Mouse (Mus musculus): ENCODE measurements around the gene Mob1a.

The Mob1a gene

GRCm38 (mm10) chr6:83325525-83326393 is at the start of gene Mob1a, which contains the start of gene Mthfd2:
Mob1a (plus strand) TSS chr6:83326016.
Mthfd2 (minus strand) TSS chr6:83325908.
- peak; percentile 96 for DNase-seq (ENCODE audit: low read depth, low spot score)

DNA sequence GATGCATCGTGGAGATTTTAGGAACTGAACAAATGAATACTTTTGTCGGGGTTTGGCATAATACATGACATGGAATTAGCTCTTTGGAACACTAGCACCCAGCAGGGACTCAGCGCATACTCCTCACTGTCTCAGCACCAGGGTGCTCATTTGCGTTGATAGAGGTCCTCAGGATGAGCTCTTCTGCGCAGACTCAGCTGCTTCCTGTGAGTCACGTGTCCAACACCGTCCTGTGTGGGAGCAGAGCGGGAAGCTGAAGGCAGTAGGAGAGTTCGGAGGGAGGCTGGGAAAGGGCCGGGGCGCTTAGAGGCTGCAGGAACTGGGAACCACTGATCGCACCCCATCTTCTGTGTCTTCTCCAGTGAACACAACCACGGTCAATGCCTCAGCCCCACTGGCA is 48.7 kb upstream of the Mob1a start:
- no peak for DNase-seq (ENCODE audit: low read depth, low spot score)

DNA sequence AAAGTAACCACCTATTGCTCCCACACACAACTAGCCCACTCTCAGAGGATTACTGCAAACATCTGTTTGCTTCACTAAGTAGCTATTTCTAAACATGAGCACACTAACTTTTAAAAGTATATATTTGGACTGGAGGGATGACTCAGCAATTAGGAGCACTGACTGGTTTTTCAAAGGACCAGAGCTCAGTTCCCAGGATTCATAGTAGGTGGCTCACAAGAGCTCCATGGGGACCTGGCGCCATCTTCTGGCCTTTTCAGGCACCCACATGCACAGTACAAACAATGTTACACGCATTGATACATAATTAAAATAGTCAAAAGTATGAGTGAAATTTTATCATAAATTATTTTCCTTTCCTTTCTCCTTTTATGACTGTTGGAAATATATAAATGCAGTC is 46.9 kb upstream of the Mob1a start:
- no peak for DNase-seq (ENCODE audit: low read depth, low spot score)

GRCm38 (mm10) chr6:83280256-83280955 is 45.4 kb upstream of the Mob1a start:
- no peak for DNase-seq (ENCODE audit: low read depth, low spot score)

- DNase-seq (ENCODE audit: low read depth, low spot score), result no peak
Measured at GRCm38 (mm10) chr6:83300447-83301229, 25.2 kb upstream of the Mob1a start.

DNA sequence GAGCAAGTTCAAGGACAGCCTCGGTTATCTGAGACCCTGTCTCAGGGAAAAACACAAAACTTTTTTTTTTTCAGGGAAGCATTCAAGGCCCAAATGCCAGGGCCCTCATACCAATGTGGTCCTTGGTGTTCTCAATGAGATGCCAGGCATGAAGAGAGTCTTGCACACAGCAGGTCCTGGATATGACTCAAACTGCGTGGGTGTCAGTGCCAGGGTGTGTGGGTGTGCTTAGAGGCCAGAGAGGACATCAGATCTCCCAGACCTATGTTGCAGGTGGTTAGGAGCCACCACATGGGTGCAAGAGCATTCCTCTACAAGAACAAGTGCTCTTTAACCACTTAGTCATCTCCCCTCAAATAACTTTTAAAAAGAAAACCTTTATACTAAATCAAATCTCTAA is 24.5 kb upstream of the Mob1a start:
- no peak for DNase-seq (ENCODE audit: low read depth, low spot score)

DNA sequence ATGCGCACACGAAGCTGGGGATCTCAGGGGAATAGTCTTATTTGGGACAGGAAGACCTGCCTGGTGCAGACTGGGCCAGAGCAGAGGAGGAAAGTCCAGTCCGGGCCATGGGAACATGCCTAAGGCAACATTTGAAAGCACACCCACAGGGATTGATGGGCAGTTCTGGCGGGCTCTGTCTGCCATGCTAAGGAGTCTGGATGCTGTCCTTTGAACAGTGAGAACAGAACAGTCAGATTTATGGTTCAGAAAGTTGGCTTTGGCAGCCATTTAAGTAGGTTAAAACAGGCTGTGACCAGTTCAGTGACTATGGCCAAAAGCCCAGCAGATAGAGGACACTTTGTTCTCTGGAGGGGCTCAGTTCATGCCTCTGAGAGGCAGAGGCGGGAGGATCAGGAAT is 23.6 kb upstream of the Mob1a start:
- no peak for DNase-seq (ENCODE audit: low read depth, low spot score)

- DNase-seq (ENCODE audit: low read depth, low spot score), result no peak
Measured at GRCm38 (mm10) chr6:83309017-83309416, 16.8 kb upstream of the Mob1a start.

- no peak for DNase-seq (ENCODE audit: low read depth, low spot score)
Measured at GRCm38 (mm10) chr6:83311206-83311605, 14.6 kb upstream of the Mob1a start.

DNA sequence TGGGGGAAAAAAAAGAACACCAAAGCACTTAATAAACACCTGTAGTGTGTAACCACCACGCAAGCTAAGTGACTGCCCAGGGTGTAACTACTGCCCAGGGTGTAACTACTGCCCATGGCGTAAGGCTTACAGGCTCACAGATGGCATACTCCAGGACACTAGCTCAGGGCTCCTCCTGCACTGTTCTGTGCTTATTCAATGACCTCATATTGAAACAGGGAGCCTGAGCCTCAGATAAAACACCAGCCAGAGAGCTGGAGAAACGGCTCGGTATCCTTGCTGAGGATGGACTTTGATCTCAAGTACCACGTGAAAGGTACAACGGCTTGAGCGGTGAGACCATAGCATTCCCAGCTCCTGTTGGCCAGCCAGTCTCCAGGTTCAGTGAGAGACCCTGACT is 13.8 kb upstream of the Mob1a start:
- no peak for DNase-seq (ENCODE audit: low read depth, low spot score)

GRCm38 (mm10) chr6:83312514-83312913 is 13.3 kb upstream of the Mob1a start:
- no peak for DNase-seq (ENCODE audit: low read depth, low spot score)

GRCm38 (mm10) chr6:83315293-83315692 is 10.5 kb upstream of the Mob1a start:
- DNase-seq (ENCODE audit: low read depth, low spot score), result no peak

DNA sequence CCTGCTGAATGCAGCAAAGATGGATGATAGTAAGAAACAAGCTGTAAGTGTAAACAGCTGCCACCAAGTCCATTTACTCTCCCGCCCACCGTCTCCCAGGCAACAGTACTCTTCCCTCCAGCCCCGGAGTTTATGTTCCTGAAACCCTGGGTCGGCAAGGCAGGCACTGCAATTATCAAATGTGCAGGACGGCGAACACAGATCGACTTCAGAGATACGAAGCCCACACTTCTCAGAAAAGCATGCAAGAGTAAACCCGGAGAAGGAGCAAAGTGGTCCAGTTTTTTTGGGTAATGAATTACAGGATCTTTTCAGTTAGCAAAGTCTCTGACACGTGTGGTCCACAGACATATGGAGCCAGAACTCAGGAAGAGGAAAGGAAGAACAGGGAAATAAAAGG is 9.8 kb upstream of the Mob1a start:
- no peak for DNase-seq (ENCODE audit: low read depth, low spot score)

DNA sequence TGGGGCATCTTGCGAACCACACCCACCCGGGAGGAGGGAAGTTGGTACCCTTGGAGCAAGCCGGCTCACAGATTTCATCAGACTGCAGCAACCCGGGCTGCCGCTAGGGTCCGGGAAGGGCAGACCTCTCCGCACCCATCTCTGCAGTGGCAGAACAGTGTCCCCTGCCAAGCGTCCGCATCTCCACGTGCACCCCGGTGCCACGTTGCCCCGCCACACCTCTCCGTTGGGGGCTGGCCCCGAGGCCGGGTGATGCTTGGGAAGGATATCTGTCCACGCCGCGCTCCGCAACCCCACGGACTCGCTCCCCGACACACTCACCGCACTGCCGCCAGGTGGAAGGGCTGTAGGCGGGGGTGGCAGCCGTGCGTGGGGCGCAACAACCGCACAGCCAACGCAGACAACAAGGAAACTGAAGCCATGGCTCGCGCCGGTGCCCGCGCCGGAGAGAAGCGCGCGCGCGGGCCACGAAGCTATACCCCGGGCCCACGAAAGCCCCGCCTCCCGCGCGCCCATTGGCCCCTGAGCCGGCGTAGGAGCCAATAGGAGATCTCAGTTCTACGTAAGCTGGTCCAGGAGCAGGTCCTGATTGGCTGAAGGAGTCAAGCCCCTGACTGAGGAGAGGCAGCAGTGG is 8.6 kb upstream of the Mob1a start:
- DNase-seq (ENCODE audit: low read depth, low spot score), result peak; percentile 87

GRCm38 (mm10) chr6:83321927-83322326 is 3.9 kb upstream of the Mob1a start:
- no peak for DNase-seq (ENCODE audit: low read depth, low spot score)

- no peak for DNase-seq (ENCODE audit: low read depth, low spot score)
Measured at GRCm38 (mm10) chr6:83322794-83323193, 3.0 kb upstream of the Mob1a start.

DNA sequence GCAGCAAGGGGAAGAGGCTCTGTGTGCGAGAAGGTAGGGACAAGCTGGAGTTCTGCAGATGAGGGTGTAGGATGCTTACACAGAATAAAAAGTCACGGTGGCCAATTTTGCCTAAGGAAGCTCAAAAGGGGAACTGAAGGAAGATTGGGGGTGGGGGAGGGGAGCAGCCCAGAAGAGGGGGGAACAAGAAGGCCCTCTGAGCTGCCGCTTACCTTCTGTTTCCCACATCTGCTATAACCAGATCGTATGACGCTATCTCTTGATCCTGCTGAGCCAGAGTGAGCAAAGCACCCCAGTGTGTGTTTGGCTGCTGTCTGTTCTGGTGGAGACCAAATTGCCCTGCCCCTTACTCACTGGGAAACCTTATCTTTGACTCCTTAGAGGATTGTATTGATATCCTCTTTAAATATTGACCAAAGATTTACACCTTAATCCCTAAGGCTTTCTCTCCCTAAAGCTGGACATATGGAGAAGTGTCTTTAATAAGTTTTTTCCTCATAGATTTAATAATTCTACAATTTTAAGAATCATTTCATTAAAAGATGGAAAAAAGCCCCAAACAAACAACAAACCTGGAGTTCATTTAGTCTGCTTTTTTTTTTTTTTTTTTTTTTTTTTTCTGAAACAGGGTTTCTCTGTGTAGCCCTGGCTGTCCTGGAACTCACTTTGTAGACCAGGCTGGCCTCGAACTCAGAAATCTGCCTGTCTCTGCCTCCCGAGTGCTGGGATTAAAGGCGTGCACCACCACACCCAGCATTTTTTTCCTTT is 2.0 kb upstream of the Mob1a start:
- no peak for DNase-seq (ENCODE audit: low read depth, low spot score)

- DNase-seq (ENCODE audit: low read depth, low spot score), result no peak
Measured at GRCm38 (mm10) chr6:83326394-83326736, 549 bp downstream of the Mob1a start.

DNA sequence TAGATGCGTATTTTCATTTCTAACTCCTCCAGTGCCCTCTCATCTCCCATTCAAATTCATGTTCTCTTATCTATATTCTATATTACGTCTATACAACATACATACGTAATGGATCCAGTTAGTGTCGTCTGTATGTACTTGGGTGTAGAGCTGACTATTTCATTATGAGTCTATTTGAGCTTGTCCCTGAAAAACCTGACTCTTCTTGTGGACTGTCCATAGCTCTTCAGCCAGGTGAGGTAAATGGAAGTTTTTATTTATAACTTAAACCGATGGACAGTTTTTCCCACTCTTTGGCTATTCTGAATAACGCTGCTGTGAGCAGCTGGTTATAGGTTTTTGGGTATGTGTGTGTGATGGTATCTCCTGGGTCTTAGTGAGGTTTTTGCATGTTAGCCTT is 945 bp downstream of the Mob1a start:
- no peak for DNase-seq (ENCODE audit: low read depth, low spot score)

DNA sequence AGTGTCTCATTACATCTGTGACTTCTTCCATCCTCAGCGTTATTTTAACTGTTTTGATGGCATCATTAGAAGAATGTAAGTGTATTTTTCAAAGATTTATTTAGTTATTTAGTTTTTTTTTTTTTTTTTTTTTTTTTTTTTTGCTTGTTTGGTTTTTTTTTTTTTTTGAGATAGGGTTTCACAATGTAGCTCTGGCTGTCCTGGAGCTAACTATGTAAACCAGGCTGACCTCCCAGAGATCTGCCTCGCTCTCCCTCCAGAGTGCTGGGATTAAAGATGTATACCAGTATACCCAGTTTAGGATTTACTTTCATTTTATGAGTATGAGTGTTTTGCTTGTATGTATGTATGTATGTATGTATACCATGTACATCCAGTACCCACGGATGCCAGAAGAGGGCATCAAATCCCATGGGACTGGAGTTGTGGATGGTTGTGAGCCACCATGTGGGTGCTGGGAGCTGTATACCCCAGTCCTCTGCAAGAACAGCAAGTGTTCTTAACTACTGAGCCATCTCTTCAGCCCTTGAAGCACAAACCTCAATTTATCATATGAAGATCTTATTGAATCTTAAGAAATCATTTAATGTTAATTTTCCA is 1.9 kb downstream of the Mob1a start:
- DNase-seq (ENCODE audit: low read depth, low spot score), result no peak

- DNase-seq (ENCODE audit: low read depth, low spot score), result no peak
Measured at GRCm38 (mm10) chr6:83341387-83341786, 15.6 kb downstream of the Mob1a start.
